Mouse (Mus musculus) cerebellum, adult 2 months (tissue): ENCODE measurements at regions not wholly inside any gene's neighbourhood (a gene's known extent, or its start where the extent isn't known, plus 50 kb on each side); places are given as distances from the start of the nearest gene placed in this dataset.
A peak's percentile ranks its signal among the peaks of the same experiment; 100 is the strongest.

Source experiments
- CTCF ChIP-seq: fragments of 200-500 bp; IDR thresholded peaks from 2 replicates; pipeline ENCODE4 v1.5.1; 2011; ENCODE audit warnings: low read depth, mild to moderate bottlenecking, control low read depth, low read length, moderate library complexity, borderline replicate concordance; ENCODE audit not compliant: insufficient read depth
- POLR2A ChIP-seq: fragments of 200-500 bp; IDR thresholded peaks from 2 replicates; pipeline ENCODE4 v1.6.1; 2011; ENCODE audit warnings: low read length, control low read depth, borderline replicate concordance; ENCODE audit not compliant: insufficient read depth

GRCm38 (mm10) chr9:84253022-84253991 lies 328.4 kb downstream of the Bckdhb start:
- TF ChIP-seq CTCF (peak; percentile 51), POLR2A (no peak)
